Mouse (Mus musculus) inflammation-experienced regulatory T-cells, adult 16 weeks (primary cell): ENCODE results near the gene Chrna10. TPM values are rescaled to one million over a fixed set of nuclear protein-coding genes. Genes with fewer than 3 reads are reported as not detected.

Experiments used
- polyA plus RNA-seq: library from polyadenylated mRNA; unstranded; fragments of 100-300 nt; shearing (Covaris generic); gene quantifications from one replicate; pipeline ENCODE4 v1.2.1, GENCODE M21; 2017

Gene Chrna10
- not detected for polyA plus RNA-seq

GRCm38 (mm10) chr7:102116579-102117331 lies at the start of gene Chrna10:
TSS of gene Chrna10 (minus strand) at chr7:102116828.

DNA sequence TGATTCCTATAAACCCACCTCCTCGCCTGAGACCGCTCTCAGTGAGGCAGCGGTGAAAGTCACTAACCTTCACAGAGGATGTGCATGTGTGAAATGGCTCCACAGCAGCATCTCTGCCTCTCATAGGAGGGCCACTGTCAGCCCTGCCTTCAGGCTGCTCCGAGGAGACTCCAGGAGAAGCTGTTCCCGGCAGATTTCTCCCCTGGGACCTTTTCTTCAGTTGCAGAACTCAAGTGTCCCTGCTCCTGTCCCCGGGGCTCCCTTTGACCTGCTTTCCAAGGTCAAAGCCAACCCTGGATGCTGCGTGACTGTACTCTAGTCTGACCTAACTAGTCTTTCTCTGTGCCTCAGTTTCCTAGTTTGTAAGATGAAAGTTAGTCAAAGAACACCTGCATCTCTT lies 7.5 kb downstream of the Chrna10 start, which contains the start of gene Art5:
Gene Art5, minus strand, starts transcription at position 319 of the 400 bp plus-strand sequence.

DNA sequence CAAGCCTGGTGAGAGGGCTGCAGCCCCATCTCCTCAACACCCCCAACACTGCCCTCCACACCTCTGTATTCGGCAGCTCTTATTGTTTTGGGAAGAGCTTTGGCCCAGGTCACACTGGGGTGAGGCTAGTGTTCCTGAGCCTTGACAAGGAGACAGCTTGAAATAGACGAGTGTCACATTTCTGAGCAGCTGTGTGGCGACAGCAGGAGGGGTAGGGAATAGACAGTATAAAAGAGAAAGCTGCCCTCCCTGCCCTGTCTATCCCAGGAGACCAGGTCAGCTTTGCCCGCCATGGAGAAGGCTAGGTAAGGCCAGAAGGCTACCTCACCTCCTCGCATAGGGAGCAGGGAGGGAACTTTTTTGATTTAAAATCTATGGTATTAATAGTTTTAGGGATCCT lies 15.1 kb downstream of the Chrna10 start, which contains the start of gene Art1:
Gene Art1, plus strand, starts transcription at position 257 of the 400 bp plus-strand sequence.

DNA sequence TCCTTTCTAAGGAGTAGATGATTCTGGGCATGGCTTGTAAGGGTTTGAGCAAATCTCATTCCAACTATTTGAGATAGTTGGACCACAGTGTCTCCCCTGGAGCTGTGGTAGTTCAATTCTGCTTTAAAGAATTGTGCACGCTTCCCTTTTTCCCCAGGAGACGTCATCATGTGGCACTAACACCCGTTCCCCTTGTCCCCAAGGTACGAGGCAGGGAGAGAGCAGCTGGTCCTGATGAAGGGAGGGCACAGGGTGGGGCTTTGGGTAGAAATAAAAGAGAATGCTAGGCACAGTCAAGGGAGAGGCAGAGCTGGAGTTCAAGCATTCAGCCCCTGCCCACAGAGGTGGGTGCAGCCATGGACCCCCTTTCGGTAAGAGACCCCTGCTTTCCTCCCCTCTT lies 33.8 kb downstream of the Chrna10 start, which contains the start of gene Trpc2:
Gene Trpc2, plus strand, starts transcription at position 301 of the 400 bp plus-strand sequence.

DNA sequence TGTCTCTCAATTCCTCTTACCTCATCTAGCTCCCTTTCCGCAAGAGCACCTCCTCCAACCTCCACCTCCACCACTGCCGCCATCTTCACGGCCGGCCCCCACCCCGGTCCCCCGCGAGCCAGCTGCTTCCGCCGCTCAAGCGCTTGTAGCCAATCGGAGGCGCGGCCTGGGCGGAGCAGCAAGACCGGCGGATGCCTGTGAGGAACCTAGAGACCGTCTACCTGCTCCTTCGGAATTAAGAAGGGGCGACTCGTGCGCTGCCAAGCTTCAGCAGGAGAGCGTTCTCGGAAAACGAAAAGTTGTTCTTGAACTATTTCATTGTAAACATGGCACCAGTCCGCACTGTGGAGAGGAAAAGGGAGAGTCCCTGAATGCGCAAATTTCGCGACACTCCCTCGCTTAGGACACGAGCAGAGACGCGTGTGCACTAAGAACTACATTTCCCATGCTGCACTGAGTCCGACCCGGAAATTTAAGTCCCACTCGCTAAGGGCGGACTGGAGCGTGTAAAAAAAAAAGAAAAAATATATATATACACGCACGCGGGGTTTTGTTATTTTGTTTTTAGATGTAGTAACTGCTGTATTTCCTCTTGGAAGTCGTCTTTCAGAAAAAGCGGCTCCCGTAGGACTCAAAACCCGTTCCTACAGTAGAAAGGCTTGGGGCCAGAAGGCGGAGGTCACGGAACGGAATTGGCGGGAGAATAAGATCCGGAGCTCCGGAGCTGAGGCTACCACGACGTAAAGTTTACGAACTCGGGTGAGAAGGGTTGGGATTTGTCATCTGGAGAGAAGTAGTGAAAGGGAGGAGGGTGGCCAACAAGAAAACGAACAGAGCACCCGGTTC lies 51.4 kb downstream of the Chrna10 start, which contains the start of the genes Rnf121, Xndc1 and Xntrpc:
Gene Rnf121, minus strand, starts transcription at position 424 of the 846 bp plus-strand sequence.
Gene Xndc1, plus strand, starts transcription at position 466 of the 846 bp plus-strand sequence.
Gene Xntrpc, plus strand, starts transcription at position 668 of the 846 bp plus-strand sequence.

Other genes starting within 250 kb of the Chrna10 start
- gene Folr1, start 246.0 kb downstream of the Chrna10 start, polyA plus RNA-seq, result not detected
- 152 TPM for gene Lamtor1, start 210.9 kb downstream of the Chrna10 start, polyA plus RNA-seq
- 0.83 TPM for gene Tomt, start 210.5 kb downstream of the Chrna10 start, polyA plus RNA-seq
- gene Lrrc51, start 182.9 kb downstream of the Chrna10 start, polyA plus RNA-seq, result 4.7 TPM
- 255 TPM for gene Numa1, start 182.7 kb downstream of the Chrna10 start, polyA plus RNA-seq
- gene Il18bp, start 98.1 kb downstream of the Chrna10 start, polyA plus RNA-seq, result 5.4 TPM
- gene Rnf121, start 51.4 kb downstream of the Chrna10 start, polyA plus RNA-seq, result 27.4 TPM
- 28.8 TPM for gene Xndc1, start 51.3 kb downstream of the Chrna10 start, polyA plus RNA-seq
- 1.5 TPM for gene Xntrpc, start 51.1 kb downstream of the Chrna10 start, polyA plus RNA-seq
- 0.15 TPM for gene Trpc2, start 33.7 kb downstream of the Chrna10 start, polyA plus RNA-seq
- gene Art1, start 15.1 kb downstream of the Chrna10 start, polyA plus RNA-seq, result not detected
- gene Art5, start 7.3 kb downstream of the Chrna10 start, polyA plus RNA-seq, result 1.4 TPM
- gene Nup98, start 93.3 kb upstream of the Chrna10 start, polyA plus RNA-seq, result 34.6 TPM
- 52.9 TPM for gene Pgap2, start 93.4 kb upstream of the Chrna10 start, polyA plus RNA-seq
- gene Rhog, start 139.2 kb upstream of the Chrna10 start, polyA plus RNA-seq, result 303 TPM
- gene Stim1, start 151.0 kb upstream of the Chrna10 start, polyA plus RNA-seq, result 104 TPM